Mouse (Mus musculus) granulocyte monocyte progenitor cell, adult 5-6 weeks (primary cell): Measurements from ENCODE around the gene Nup93. TPM values are rescaled to one million over a fixed set of nuclear protein-coding genes. Genes with fewer than 3 reads are reported as not detected.

Experiments
- ATAC-seq: replicated peaks from 2 replicates; pipeline ENCODE4 v1.8.0; 2016; ENCODE audit warnings: mild to moderate bottlenecking, moderate TSS enrichment, inconsistent platforms; ENCODE audit not compliant: poor library complexity, severe bottlenecking
- total RNA-seq, 2 experiments: library from RNA; stranded (forward) in 1 of 2; stranded (reverse) in 1 of 2; fragments of 200-712, 200-1000 nt in 1 of 2; fragments of >200 nt in 1 of 2; fragmentation: Nextera tagmentation in 1 of 2; gene quantifications; 2 replicates each; pipeline ENCODE4 v1.2.3; 2014 to 2017

Gene Nup93
- total RNA-seq, 2 experiments from 2014 or later = 45.1 to 45.5 TPM

GRCm38 (mm10) chr8:94354069-94354531, 139.7 kb downstream of the Nup93 start:
- ATAC-seq = no peak

GRCm38 (mm10) chr8:94354571-94354970, 140.2 kb downstream of the Nup93 start:
- peak; percentile 94 for ATAC-seq

- no peak for ATAC-seq
These were observed 142.9 kb downstream of the Nup93 start for GRCm38 (mm10) chr8:94357220-94357619.

DNA sequence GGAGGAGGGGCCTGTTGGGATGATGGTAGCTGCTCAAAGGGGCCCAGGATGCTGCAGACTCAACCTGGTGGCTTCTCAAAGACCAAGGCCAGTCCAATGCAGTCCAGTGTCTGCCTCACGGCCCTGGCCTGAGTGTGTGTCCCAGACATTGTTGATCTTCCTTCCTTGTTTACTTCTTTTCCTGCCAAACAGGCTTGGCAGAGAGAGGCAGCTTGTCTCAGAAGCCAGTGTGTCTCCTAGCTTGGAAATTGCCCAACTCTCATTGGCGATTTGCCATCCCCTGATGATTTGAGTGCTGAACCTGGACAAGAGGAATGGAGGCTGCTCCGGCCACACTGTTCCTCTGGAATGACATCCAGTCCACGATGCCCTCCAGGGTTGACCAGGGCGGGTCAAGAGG, 144.2 kb downstream of the Nup93 start:
- no peak for ATAC-seq

DNA sequence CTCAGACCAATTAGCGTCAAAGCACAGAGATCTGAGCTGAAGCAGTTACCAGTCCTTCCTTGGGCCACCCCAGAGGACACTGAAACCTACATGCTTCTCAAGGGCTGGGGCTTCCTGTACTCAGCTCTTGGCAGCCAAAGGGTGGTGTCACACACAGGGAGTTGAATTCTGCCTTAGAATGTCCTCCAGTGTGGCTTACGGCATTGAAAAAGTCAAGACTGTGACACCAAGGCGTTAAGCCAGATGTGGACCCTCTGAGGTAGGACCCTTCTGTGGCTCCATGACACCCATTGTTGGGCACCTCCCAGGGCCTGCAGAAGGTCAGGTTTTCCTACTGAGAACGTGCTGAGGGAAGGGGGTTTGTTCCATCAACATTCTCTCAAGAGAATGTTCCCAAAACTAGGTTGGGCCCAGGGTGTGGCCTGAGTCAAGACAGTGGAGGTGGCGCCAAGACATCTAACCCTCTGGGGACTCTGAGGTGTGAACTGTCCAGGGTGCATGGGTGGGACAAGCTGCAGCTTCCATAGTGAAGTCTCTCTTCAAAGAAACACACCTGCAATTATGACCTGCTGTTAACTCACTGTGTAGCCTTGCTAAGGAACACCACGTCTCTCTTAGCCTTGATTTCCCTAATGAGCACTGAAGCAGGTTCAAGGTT, 147.5 kb downstream of the Nup93 start:
- no peak for ATAC-seq

DNA sequence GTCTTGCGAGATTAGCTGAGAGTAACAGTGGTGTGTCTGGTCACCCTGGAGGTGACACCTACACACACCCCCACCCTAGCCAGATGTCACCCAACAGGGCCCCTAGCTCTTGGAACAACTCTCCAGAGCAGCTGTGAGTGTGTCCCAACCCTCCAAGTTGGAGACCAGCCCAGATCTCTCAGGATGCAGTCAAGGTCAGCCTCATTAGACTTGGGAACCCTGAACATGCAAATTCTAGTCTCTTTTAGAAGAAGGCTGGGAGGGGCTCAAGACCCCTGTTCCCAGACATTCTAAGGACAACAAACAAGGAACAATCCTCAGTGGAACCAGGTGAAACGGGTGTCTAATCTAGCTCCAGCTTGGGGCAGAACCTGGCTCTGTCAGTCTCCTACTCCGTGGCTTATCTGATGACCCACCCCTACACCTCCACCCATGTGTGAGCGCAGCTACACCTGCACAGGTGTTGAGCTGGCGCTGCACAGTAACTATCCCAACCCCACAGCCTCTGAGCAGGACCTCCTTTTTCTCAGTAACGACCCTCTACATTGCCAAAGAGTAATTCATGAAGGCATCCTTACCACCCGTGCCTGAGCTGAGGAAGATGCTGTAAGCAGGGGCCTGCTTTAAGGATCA, 148.4 kb downstream of the Nup93 start:
- ATAC-seq = no peak

GRCm38 (mm10) chr8:94363288-94363688, 148.9 kb downstream of the Nup93 start:
- peak; percentile 71 for ATAC-seq

DNA sequence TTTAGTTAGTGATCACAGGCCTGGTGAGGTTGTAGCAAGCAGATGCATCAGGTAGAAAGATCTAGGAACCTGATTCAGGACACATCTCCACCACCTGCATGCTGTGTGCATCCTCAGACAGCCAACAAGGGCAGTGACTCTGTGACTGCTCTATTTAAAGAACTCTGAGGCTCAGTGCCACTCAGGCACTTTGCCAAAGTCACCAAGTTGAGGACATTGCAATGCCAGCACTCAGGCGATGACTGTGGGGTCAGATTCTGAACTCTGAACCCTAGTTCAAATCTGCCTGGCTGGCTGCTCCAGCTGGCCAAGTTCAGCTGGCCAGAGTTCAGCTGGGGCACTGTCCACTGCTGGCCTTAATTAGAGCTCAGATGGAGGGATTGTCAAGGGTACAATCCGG, 149.5 kb downstream of the Nup93 start:
- no peak for ATAC-seq

DNA sequence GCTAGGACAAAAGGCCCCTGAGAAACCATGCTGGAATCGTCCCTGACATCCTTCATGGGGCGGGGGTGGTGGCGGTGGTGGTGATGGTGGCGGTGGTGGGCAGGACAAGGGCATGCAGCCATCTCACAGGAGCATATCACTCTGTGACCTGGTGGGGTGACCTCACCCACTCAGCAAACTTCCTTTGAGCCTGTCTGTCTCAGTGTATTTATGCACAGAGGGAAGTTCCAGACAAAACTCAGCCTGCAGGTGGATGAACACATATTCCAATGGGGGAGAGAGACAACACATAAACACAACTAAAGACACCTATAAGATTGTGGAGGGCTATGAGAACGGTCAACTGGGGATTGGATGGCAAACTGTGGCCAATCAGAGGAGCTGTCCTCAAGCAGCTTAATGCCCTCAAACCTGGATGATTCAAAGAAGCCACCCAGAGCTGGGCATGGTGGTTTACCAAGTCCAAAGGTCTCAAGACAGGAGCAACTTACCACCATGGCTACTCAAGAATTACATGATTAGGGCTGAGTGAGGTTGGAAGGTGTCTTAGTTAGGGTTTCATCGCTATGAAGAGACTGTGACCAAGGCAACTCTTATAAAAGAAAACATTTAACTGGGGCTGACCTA, 150.4 kb downstream of the Nup93 start:
- ATAC-seq = 0 out of 2 replicates have a peak, but pooled peaks have one; percentile 7

DNA sequence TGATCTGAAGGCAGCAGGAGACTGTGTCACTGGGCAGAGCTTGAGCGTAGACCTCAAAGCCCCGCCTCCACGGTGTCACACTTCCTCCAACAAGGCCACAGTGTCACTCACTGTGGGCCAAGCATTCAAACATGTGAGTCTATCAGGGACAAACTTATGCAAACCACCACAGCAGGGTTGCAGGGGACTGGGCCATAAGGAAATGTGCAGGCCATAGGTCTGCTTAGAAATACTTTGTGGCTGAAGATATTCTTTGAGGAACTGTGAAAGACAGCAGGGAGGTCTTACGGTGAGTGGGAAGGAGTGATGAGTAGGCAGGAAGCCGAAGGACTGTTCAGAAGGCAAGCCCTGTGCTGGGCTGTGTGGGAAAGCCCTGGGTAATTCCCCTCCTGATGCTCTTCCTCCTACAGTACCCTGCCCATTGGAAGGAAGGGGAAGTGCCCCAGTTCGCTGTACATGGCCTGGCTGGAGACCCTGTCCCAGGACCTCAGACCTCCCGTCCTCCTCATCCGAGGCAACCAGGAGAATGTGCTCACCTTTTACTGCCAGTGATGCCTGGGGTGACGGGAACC, 151.1 kb downstream of the Nup93 start:
- ATAC-seq = peak; percentile 83

Other genes with a start within 250 kb of the Nup93 start
- gene Amfr, start 201.7 kb upstream of the Nup93 start, total RNA-seq (2014; fragmentation: Nextera tagmentation) = 32.8 and 34.2 TPM in 2 replicates
- gene Amfr, start 201.7 kb upstream of the Nup93 start, total RNA-seq (2017) = 55.4 and 73.8 TPM in 2 replicates
- gene Nudt21, start 177.5 kb upstream of the Nup93 start, total RNA-seq (2014; fragmentation: Nextera tagmentation) = 115 and 133 TPM in 2 replicates
- 140 and 162 TPM in 2 replicates for gene Nudt21, start 177.5 kb upstream of the Nup93 start, total RNA-seq (2017)
- gene Ogfod1, start 177.4 kb upstream of the Nup93 start, total RNA-seq (2014; fragmentation: Nextera tagmentation) = 36.1 and 38.6 TPM in 2 replicates
- 19.7 and 21.8 TPM in 2 replicates for gene Ogfod1, start 177.4 kb upstream of the Nup93 start, total RNA-seq (2017)
- gene Bbs2, start 115.6 kb upstream of the Nup93 start, total RNA-seq (2014; fragmentation: Nextera tagmentation) = 3.8 and 17.6 TPM in 2 replicates
- gene Bbs2, start 115.6 kb upstream of the Nup93 start, total RNA-seq (2017) = 5.1 and 15.6 TPM in 2 replicates
- not detected in 2 replicates for gene Mt4, start 77.4 kb upstream of the Nup93 start, total RNA-seq (2014; fragmentation: Nextera tagmentation)
- not detected in 2 replicates for gene Mt4, start 77.4 kb upstream of the Nup93 start, total RNA-seq (2017)
- gene Mt3, start 62.0 kb upstream of the Nup93 start, total RNA-seq (2014; fragmentation: Nextera tagmentation) = not detected in 2 replicates
- not detected in 2 replicates for gene Mt3, start 62.0 kb upstream of the Nup93 start, total RNA-seq (2017)
- gene Mt2, start 41.9 kb upstream of the Nup93 start, total RNA-seq (2014; fragmentation: Nextera tagmentation) = 0.82 and 4.7 TPM in 2 replicates
- 3.9 and 8.7 TPM in 2 replicates for gene Mt2, start 41.9 kb upstream of the Nup93 start, total RNA-seq (2017)
- gene Mt1, start 35.5 kb upstream of the Nup93 start, total RNA-seq (2014; fragmentation: Nextera tagmentation) = 120 and 175 TPM in 2 replicates
- 233 and 290 TPM in 2 replicates for gene Mt1, start 35.5 kb upstream of the Nup93 start, total RNA-seq (2017)
- gene Slc12a3, start 114.6 kb downstream of the Nup93 start, total RNA-seq (2014; fragmentation: Nextera tagmentation) = not detected in 2 replicates
- 0.26 TPM in 1 of 2 replicates, not detected in the other for gene Slc12a3, start 114.6 kb downstream of the Nup93 start, total RNA-seq (2017)
- 81.6 and 83.0 TPM in 2 replicates for gene Herpud1, start 171.9 kb downstream of the Nup93 start, total RNA-seq (2014; fragmentation: Nextera tagmentation)
- gene Herpud1, start 171.9 kb downstream of the Nup93 start, total RNA-seq (2017) = 80.3 and 95.4 TPM in 2 replicates
- 35.8 and 43.0 TPM in 2 replicates for gene Nlrc5, start 219.8 kb downstream of the Nup93 start, total RNA-seq (2014; fragmentation: Nextera tagmentation)
- gene Nlrc5, start 219.8 kb downstream of the Nup93 start, total RNA-seq (2017) = 19.3 and 19.4 TPM in 2 replicates